ENCODE assay signal across 10 mouse cellular contexts in genomic region chr9:52149286-52149685, GRCm38 (mm10). TPM values are rescaled to one million over a fixed set of nuclear protein-coding genes. Genes with fewer than 3 reads are reported as not detected.
DNase-seq lines count a peak whose midpoint lies in the region; ATAC-seq and TF ChIP-seq lines count a peak whose summit lies in the region.
"Had no signal": no experiment of that assay in that cellular context is flagged by ENCODE, and none has a peak within 500 bp of the region (broad histone marks: within the 10 kb centered on the region; RNA-seq: fewer than 3 reads in every experiment).

No protein-coding gene starts in this region.

- no peak for TF ChIP-seq CTCF in liver, adult 2 months (IDR thresholded peaks at IDR 0.05; ENCODE audit: low read depth, low read length)
- TF ChIP-seq CTCF in forebrain, postnatal 0 days (IDR thresholded peaks at IDR 0.05; ENCODE audit: low read depth): no peak

- H3K36me3 ChIP-seq in liver, adult 2 months (ENCODE audit: control insufficient read depth, insufficient read depth, low read length): no peaks in the 10 kb centered on the region
- no peaks in the 10 kb centered on the region for H3K36me3 ChIP-seq in forebrain, postnatal 0 days (ENCODE audit: insufficient read depth)
- no peaks in the 10 kb centered on the region for H3K36me3 ChIP-seq in limb, embryonic 13.5 days
- no peaks in the 10 kb centered on the region for H3K36me3 ChIP-seq in stomach, embryonic 15.5 days

- peaks cover 2% of the 10 kb centered on the region; the same call in 1 of the 2 replicates for H3K4me1 ChIP-seq in liver, adult 2 months (ENCODE audit: control insufficient read depth, insufficient read depth, low read length)
- H3K4me1 ChIP-seq in forebrain, postnatal 0 days (ENCODE audit: insufficient read depth): peaks cover 30% of the 10 kb centered on the region; the same call in 1 of the 2 replicates
- H3K4me1 ChIP-seq in limb, embryonic 13.5 days: peaks cover 34% of the 10 kb centered on the region
- H3K4me1 ChIP-seq in stomach, embryonic 15.5 days: no peaks in the 10 kb centered on the region

- peak; percentile 86 for ATAC-seq in forebrain, postnatal 0 days
- peak; percentile 75 for ATAC-seq in limb, embryonic 13.5 days (ENCODE audit: low FRiP score, low read depth)
- ATAC-seq in stomach, embryonic 15.5 days (ENCODE audit: insufficient read depth, low FRiP score, low read depth): peak; percentile 73

- H3K9me3 ChIP-seq in forebrain, postnatal 0 days (ENCODE audit: low read length): no peaks in the 10 kb centered on the region
- no peaks in the 10 kb centered on the region for H3K9me3 ChIP-seq in limb, embryonic 13.5 days
- no peaks in the 10 kb centered on the region for H3K9me3 ChIP-seq in stomach, embryonic 15.5 days

- peak; percentile 45 for DNase-seq in liver, adult 2 months (ENCODE audit: extremely low read depth, low read depth, low spot score)
- no peak for DNase-seq in liver
- peak; percentile 73 for DNase-seq in forebrain, postnatal 0 days
- DNase-seq in right cerebral cortex, postnatal 4 days: no peak
- DNase-seq in cerebellum, adult 9-11 months: no peak
- no peak for DNase-seq in urinary bladder, postnatal 36 days (ENCODE audit: low spot score in 2 of 2)
- DNase-seq: cerebellum, postnatal 14 days; kidney, postnatal 36 days had no signal

- no peaks in the 10 kb centered on the region for H3K27me3 ChIP-seq in liver, adult 2 months (ENCODE audit: control insufficient read depth, insufficient read depth, low read length)
- no peaks in the 10 kb centered on the region for H3K27me3 ChIP-seq in forebrain, postnatal 0 days (ENCODE audit: insufficient read depth, low read length)
- no peaks in the 10 kb centered on the region for H3K27me3 ChIP-seq in limb, embryonic 13.5 days
- no peaks in the 10 kb centered on the region for H3K27me3 ChIP-seq in stomach, embryonic 15.5 days (replicated peaks)

- peaks cover 7% of the 10 kb centered on the region; the same call in 1 of the 2 replicates for H3K79me2 ChIP-seq in liver, adult 2 months (ENCODE audit: control insufficient read depth, insufficient read depth, low read length)

- WGBS in liver, adult 2 months: 60% methylated on average over 4 of the region's 4 CpGs
- WGBS in forebrain, postnatal 0 days: 8% methylated on average over 4 of the region's 4 CpGs
- 9% methylated on average over 4 of the region's 4 CpGs for WGBS in limb, embryonic 13.5 days
- 29% methylated on average over 4 of the region's 4 CpGs for WGBS in stomach, embryonic 15.5 days

- no peak overlapping the region for H3K27ac ChIP-seq in liver, adult 2 months (replicated peaks; ENCODE audit: insufficient read depth, low read depth, low read length)
- H3K27ac ChIP-seq in forebrain, postnatal 0 days (ENCODE audit: low read depth, low read length): peak overlapping the region; percentile 68; the same call in 1 of the 2 replicates
- peak overlapping the region; percentile 70; the same call in 1 of the 2 replicates for H3K27ac ChIP-seq in limb, embryonic 13.5 days
- H3K27ac ChIP-seq in stomach, embryonic 15.5 days: no peak overlapping the region

- TF ChIP-seq POLR2A in liver, adult 2 months (IDR thresholded peaks at IDR 0.05; ENCODE audit: extremely low read depth, insufficient read depth, low read length): no peak

- no peak overlapping the region for H3K9ac ChIP-seq in liver, adult 2 months (ENCODE audit: low read depth, low read length)
- 0 out of 2 replicates have a peak overlapping the region, but pooled peaks have one; percentile 6 for H3K9ac ChIP-seq in forebrain, postnatal 0 days
- no peak overlapping the region for H3K9ac ChIP-seq in limb, embryonic 13.5 days
- H3K9ac ChIP-seq in stomach, embryonic 15.5 days: no peak overlapping the region

- H3K4me3 ChIP-seq in liver, adult 2 months (ENCODE audit: insufficient read depth, low read depth, low read length): no peak overlapping the region
- peak overlapping the region; percentile 25 for H3K4me3 ChIP-seq in forebrain, postnatal 0 days (ENCODE audit: low read depth, low read length)
- H3K4me3 ChIP-seq in limb, embryonic 13.5 days: peak overlapping the region; percentile 16; the same call in 1 of the 2 replicates
- H3K4me3 ChIP-seq in stomach, embryonic 15.5 days (replicated peaks): no peak overlapping the region

- peak overlapping the region; percentile 42 for H3K4me2 ChIP-seq in forebrain, postnatal 0 days (ENCODE audit: low read depth)
- H3K4me2 ChIP-seq in limb, embryonic 13.5 days (replicated peaks): peak overlapping the region; percentile 34
- H3K4me2 ChIP-seq in stomach, embryonic 15.5 days: no peak overlapping the region

RNA-seq across cellular contexts. Expression of gene Zc3h12c, which starts 19.1 kb away (rescaled TPM):
- total RNA-seq in liver, adult 2 months (2014; rRNA removed): 4.5 and 6.0 TPM in 2 replicates
- 0.98 and 1.1 TPM in 2 replicates for polyA plus RNA-seq in liver, adult 2 months (2012; rRNA removed)
- total RNA-seq in forebrain, postnatal 0 days (2014; rRNA removed): 12.1 and 18.5 TPM in 2 replicates
- 3.0 and 3.2 TPM in 2 replicates for polyA plus RNA-seq in forebrain, postnatal 0 days (2015; fragmentation: Nextera tagmentation; extraction: Ambion mirVana)
- 2.7 and 3.1 TPM in 2 replicates for polyA plus RNA-seq in limb, embryonic 13.5 days (2015; fragmentation: Nextera tagmentation; extraction: Ambion mirVana)
- polyA plus RNA-seq in stomach, embryonic 15.5 days (2015; fragmentation: Nextera tagmentation; extraction: Ambion mirVana): 2.5 and 2.6 TPM in 2 replicates

Comparison
In these comparisons a context has a peak if more than half of its experiments do, and no peak if none do; other contexts are left out.
1. DNase-seq: peak in liver, adult 2 months (single experiment) and forebrain, postnatal 0 days (single experiment); none in liver (single experiment), right cerebral cortex, postnatal 4 days (single experiment), cerebellum, adult 9-11 months (single experiment) and urinary bladder, postnatal 36 days (0 of 2).
2. H3K27ac ChIP-seq: peak in forebrain, postnatal 0 days (single experiment) and limb, embryonic 13.5 days (single experiment); none in liver, adult 2 months (single experiment) and stomach, embryonic 15.5 days (single experiment).
3. H3K4me3 ChIP-seq: peak in forebrain, postnatal 0 days (single experiment) and limb, embryonic 13.5 days (single experiment); none in liver, adult 2 months (single experiment) and stomach, embryonic 15.5 days (single experiment).
4. Peak in every context shown above with its lines, with median percentiles within 50 percentile points of each other: ATAC-seq.